Mouse (Mus musculus): ENCODE data around the gene Ndufaf3. TPM values are rescaled to one million over a fixed set of nuclear protein-coding genes. Genes with fewer than 3 reads are reported as not detected.

Gene Ndufaf3
- polyA plus RNA-seq, 1 experiment from 2014 or later, result 69.2 TPM

GRCm38 (mm10) chr9:108599021-108599566 lies 31.9 kb upstream of the Ndufaf3 start:
- no peak for DNase-seq (ENCODE audit: low spot score)
- Histone ChIP-seq H3K36me3 (ENCODE audit: insufficient read depth, low read length) (peaks cover 12% of the 10 kb centered on the region; the same call in 1 of the 2 replicates), H3K4me3 (replicated peaks; ENCODE audit: low read depth, low read length) (no peak overlapping the region), H3K9me3 (replicated peaks; ENCODE audit: low read length) (no peaks in the 10 kb centered on the region), H3K27ac (no peak overlapping the region), H3K4me1 (replicated peaks; ENCODE audit: insufficient read depth, low read length) (peaks cover 10% of the 10 kb centered on the region; the same call in 1 of the 2 replicates), H3K4me2 (ENCODE audit: low read length) (no peak overlapping the region), H3K9ac (ENCODE audit: low read depth, low read length) (no peak overlapping the region), H3K27me3 (ENCODE audit: insufficient read depth, low read length) (no peaks in the 10 kb centered on the region)
- WGBS, result 76% methylated on average over 4 of the region's 4 CpGs
- ATAC-seq (replicated peaks; ENCODE audit: low FRiP score, low read depth), result no peak
- TF ChIP-seq CTCF (IDR thresholded peaks at IDR 0.05; ENCODE audit: low read depth), result no peak

GRCm38 (mm10) chr9:108596998-108597764 lies 29.9 kb upstream of the Ndufaf3 start, which contains the start of gene P4htm:
Gene P4htm (minus strand): TSS chr9:108597667.
- Histone ChIP-seq H3K4me3 (replicated peaks; ENCODE audit: low read depth, low read length) (peak within 1 kb of the TSS; percentile 61), H3K9ac (ENCODE audit: low read depth, low read length) (peak within 1 kb of the TSS; percentile 65), H3K4me2 (ENCODE audit: low read length) (peak within 1 kb of the TSS; percentile 62), H3K9me3 (replicated peaks; ENCODE audit: low read length) (no peaks in the 10 kb centered on the region), H3K36me3 (ENCODE audit: insufficient read depth, low read length) (no peaks in the 10 kb centered on the region), H3K27ac (no peak within 1 kb of the TSS), H3K27me3 (ENCODE audit: insufficient read depth, low read length) (no peaks in the 10 kb centered on the region), H3K4me1 (replicated peaks; ENCODE audit: insufficient read depth, low read length) (peaks cover 10% of the 10 kb centered on the region; the same call in 1 of the 2 replicates)
- TF ChIP-seq CTCF (IDR thresholded peaks at IDR 0.05; ENCODE audit: low read depth), result peak; percentile 4; the same call in 1 of the 2 replicates
- DNase-seq (ENCODE audit: low spot score) (peak; percentile 72), ATAC-seq (replicated peaks; ENCODE audit: low FRiP score, low read depth) (peak; percentile 78)
- WGBS, result 3% methylated on average over 69 of the region's 69 CpGs

GRCm38 (mm10) chr9:108594354-108594753 lies 27.1 kb upstream of the Ndufaf3 start:
- H3K9ac ChIP-seq (ENCODE audit: low read depth, low read length), result no peak overlapping the region
- no peaks in the 10 kb centered on the region for H3K9me3 ChIP-seq (replicated peaks; ENCODE audit: low read length)
- H3K27me3 ChIP-seq (ENCODE audit: insufficient read depth, low read length), result no peaks in the 10 kb centered on the region
- no peak overlapping the region for H3K27ac ChIP-seq
- 82% methylated on average over 3 of the region's 3 CpGs for WGBS
- H3K4me3 ChIP-seq (replicated peaks; ENCODE audit: low read depth, low read length), result no peak overlapping the region
- no peak overlapping the region for H3K4me2 ChIP-seq (ENCODE audit: low read length)
- TF ChIP-seq CTCF (IDR thresholded peaks at IDR 0.05; ENCODE audit: low read depth), result no peak
- peaks cover 10% of the 10 kb centered on the region; the same call in 1 of the 2 replicates for H3K4me1 ChIP-seq (replicated peaks; ENCODE audit: insufficient read depth, low read length)
- DNase-seq (ENCODE audit: low spot score), result no peak
- no peak for ATAC-seq (replicated peaks; ENCODE audit: low FRiP score, low read depth)
- H3K36me3 ChIP-seq (ENCODE audit: insufficient read depth, low read length), result no peaks in the 10 kb centered on the region

DNA sequence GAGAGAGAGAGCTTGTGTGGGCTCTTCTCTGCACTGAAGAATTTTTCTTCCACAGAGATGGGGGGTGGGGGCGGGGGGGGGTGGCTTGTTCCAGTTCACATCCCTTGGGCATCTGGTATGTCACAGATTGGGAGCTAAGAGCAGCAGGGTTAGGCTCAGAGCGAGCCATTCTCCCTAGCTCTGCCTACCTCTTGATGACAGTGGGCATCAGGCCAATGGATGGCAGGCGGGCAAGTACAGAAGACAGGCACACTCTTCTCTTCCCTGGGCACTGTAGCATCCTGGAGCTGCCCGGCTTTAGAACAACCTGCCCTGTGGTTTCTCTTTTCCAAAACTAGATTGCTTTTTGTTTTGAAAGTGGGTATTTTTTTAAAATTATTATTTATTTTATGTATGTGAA lies 24.2 kb upstream of the Ndufaf3 start:
- Histone ChIP-seq H3K36me3 (ENCODE audit: insufficient read depth, low read length) (no peaks in the 10 kb centered on the region), H3K4me1 (replicated peaks; ENCODE audit: insufficient read depth, low read length) (peaks cover 6% of the 10 kb centered on the region), H3K4me2 (ENCODE audit: low read length) (no peak overlapping the region), H3K27me3 (ENCODE audit: insufficient read depth, low read length) (no peaks in the 10 kb centered on the region), H3K9ac (ENCODE audit: low read depth, low read length) (no peak overlapping the region), H3K9me3 (replicated peaks; ENCODE audit: low read length) (no peaks in the 10 kb centered on the region), H3K27ac (no peak overlapping the region), H3K4me3 (replicated peaks; ENCODE audit: low read depth, low read length) (no peak overlapping the region)
- no peak for DNase-seq (ENCODE audit: low spot score)
- ATAC-seq (replicated peaks; ENCODE audit: low FRiP score, low read depth), result no peak
- no peak for TF ChIP-seq CTCF (IDR thresholded peaks at IDR 0.05; ENCODE audit: low read depth)
- 69% methylated on average over 4 of the region's 4 CpGs for WGBS

- H3K27me3 ChIP-seq (ENCODE audit: insufficient read depth, low read length), result no peaks in the 10 kb centered on the region
- DNase-seq (ENCODE audit: low spot score), result peak; percentile 60
- no peaks in the 10 kb centered on the region for H3K36me3 ChIP-seq (ENCODE audit: insufficient read depth, low read length)
- WGBS, result 60% methylated on average over 5 of the region's 5 CpGs
- ATAC-seq (replicated peaks; ENCODE audit: low FRiP score, low read depth), result no peak
- no peaks in the 10 kb centered on the region for H3K9me3 ChIP-seq (replicated peaks; ENCODE audit: low read length)
- no peak overlapping the region for H3K27ac ChIP-seq
- no peak overlapping the region for H3K9ac ChIP-seq (ENCODE audit: low read depth, low read length)
- no peak overlapping the region for H3K4me3 ChIP-seq (replicated peaks; ENCODE audit: low read depth, low read length)
- TF ChIP-seq CTCF (IDR thresholded peaks at IDR 0.05; ENCODE audit: low read depth), result peak; percentile 59
- no peak overlapping the region for H3K4me2 ChIP-seq (ENCODE audit: low read length)
- peaks cover 5% of the 10 kb centered on the region; the same call in 1 of the 2 replicates for H3K4me1 ChIP-seq (replicated peaks; ENCODE audit: insufficient read depth, low read length)
These were observed 22.0 kb upstream of the Ndufaf3 start for GRCm38 (mm10) chr9:108589229-108589628.

- Histone ChIP-seq H3K9me3 (replicated peaks; ENCODE audit: low read length) (no peaks in the 10 kb centered on the region), H3K27me3 (ENCODE audit: insufficient read depth, low read length) (no peaks in the 10 kb centered on the region), H3K27ac (peak overlapping the region; percentile 65; the same call in 1 of the 2 replicates), H3K9ac (ENCODE audit: low read depth, low read length) (no peak overlapping the region), H3K4me1 (replicated peaks; ENCODE audit: insufficient read depth, low read length) (peaks cover 5% of the 10 kb centered on the region; the same call in 1 of the 2 replicates), H3K4me2 (ENCODE audit: low read length) (peak overlapping the region; percentile 27), H3K4me3 (replicated peaks; ENCODE audit: low read depth, low read length) (no peak overlapping the region), H3K36me3 (ENCODE audit: insufficient read depth, low read length) (no peaks in the 10 kb centered on the region)
- DNase-seq (ENCODE audit: low spot score) (peak; percentile 96), ATAC-seq (replicated peaks; ENCODE audit: low FRiP score, low read depth) (peak; percentile 94)
- TF ChIP-seq CTCF (IDR thresholded peaks at IDR 0.05; ENCODE audit: low read depth), result no peak
- 6% methylated on average over 14 of the region's 14 CpGs for WGBS
These were observed 20.4 kb upstream of the Ndufaf3 start for GRCm38 (mm10) chr9:108587571-108588180.

Data from kidney, postnatal 0 days (tissue).